Mouse (Mus musculus) granulocyte monocyte progenitor cell, adult 5-6 weeks (primary cell): ENCODE results near the gene Rpn1. TPM values are rescaled to one million over a fixed set of nuclear protein-coding genes. Genes with fewer than 3 reads are reported as not detected.
A peak's percentile ranks its signal among the peaks of the same experiment; 100 is the strongest.

Source experiments
- ATAC-seq: replicated peaks from 2 replicates; pipeline ENCODE4 v1.8.0; 2016; ENCODE audit warnings: mild to moderate bottlenecking, moderate TSS enrichment, inconsistent platforms; ENCODE audit not compliant: poor library complexity, severe bottlenecking
- total RNA-seq, 2 experiments: library from RNA; stranded (forward) in 1 of 2; stranded (reverse) in 1 of 2; fragments of 200-712, 200-1000 nt in 1 of 2; fragments of >200 nt in 1 of 2; fragmentation: Nextera tagmentation in 1 of 2; gene quantifications; 2 replicates each; pipeline ENCODE4 v1.2.3; 2014 to 2017

Rpn1 gene
- total RNA-seq (2014; fragmentation: Nextera tagmentation): 254 and 266 TPM in 2 replicates
- 386 and 482 TPM in 2 replicates for total RNA-seq (2017)

- peak; percentile 97 for ATAC-seq
Measured at GRCm38 (mm10) chr6:88084278-88085151, at the start of gene Rpn1. Gene Rpn1 (plus strand): TSS chr6:88084482.

- ATAC-seq: no peak
Measured at GRCm38 (mm10) chr6:88037471-88038045, 46.7 kb upstream of the Rpn1 start.

DNA sequence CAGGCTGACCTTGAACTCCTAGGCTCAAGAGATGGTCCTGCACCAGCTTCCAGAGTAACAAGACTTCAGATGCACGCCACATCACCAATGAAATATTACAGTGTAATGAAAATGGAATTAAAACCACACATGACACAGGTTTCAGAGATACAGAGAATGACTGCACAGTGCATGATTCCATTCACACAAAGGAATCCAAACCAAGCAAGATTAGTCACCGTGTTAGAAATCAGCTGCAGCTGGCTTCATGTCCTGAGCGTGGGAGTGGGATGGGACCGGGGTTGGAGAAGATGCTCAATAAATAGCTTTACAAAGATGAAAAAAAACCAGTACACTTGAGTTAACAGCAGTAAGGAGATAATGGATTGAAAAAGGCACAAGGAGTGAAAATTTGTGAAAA lies 44.9 kb upstream of the Rpn1 start:
- no peak for ATAC-seq

GRCm38 (mm10) chr6:88041221-88041620 lies 43.1 kb upstream of the Rpn1 start:
- ATAC-seq: no peak

GRCm38 (mm10) chr6:88042336-88042735 lies 41.9 kb upstream of the Rpn1 start:
- ATAC-seq: no peak

DNA sequence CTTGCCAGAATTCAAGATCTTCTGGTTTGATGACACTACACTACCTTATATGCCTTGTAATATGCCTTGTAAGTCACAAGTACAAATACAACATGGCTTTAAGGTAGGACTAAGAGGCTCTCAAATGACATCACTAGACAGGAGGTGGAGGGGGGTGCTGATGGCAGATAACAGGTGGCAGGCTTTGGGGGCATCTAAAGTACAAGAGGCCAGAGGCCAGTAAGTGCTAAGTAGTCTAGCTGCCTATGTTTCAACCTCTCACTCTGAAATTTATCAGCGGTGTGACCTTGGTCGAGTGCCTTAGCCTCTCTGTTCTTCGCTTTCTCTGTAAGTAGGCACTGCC lies 40.1 kb upstream of the Rpn1 start:
- ATAC-seq: no peak

DNA sequence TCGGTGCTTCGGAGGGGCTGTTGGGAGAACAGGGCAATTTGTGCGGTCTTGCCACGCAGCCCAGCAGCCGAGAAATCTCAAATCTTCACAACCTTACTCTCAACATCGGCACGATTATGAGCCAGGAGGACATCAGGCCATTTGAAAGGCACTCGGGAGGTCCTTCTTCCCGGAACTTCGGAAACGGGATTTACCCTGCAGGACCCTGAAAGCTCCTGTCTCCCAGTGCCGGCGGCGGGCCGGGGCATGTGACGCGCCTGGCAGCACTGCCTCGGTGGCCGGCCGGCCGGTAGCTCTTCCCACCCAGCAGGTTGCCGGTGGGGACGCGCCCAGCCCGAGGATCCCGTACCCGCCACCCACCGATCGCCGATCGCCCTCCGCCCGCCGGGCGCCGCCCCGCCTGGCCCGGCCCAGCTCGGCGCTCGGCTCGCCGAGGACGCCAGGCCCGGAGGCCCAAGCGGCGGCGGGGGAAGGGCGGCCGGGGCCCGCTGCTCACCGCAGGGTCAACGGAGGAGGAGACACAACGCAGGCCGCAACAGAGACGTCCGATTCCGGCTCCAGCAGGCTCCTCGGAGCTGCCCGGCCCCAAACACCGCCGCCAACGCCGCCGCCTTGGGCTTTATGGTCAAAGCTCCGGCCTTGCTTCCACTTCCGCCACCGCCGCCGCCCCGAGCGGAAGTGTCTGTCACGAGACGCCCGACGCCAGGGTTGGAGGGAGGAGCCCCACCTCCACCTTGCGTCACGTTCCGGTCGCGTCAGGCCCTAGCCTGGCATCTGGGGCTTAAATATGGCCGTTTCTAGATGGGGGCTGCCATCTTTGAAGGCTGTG lies 39.5 kb upstream of the Rpn1 start, which contains the start of gene Rab7:
TSS of gene Rab7 (minus strand) at position 694 of the 829 bp plus-strand sequence.
- peak; percentile 95 for ATAC-seq

DNA sequence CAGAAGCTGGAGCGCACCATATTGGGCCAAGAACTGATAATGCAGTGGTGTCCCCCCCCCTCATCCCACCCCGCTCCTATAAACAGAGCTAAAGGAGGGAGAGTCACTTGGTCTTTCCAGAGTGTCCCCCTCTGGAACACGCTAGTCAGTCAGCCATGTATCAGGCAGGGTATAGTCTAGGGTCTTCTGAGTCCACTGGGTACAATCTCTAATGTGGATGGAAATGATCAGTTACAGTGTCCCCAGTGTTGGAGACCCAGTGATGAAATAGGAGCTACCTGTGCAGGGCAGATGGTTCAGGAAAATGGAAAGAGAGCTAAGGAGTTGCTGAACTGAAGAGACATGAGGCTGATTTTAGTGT lies 38.9 kb upstream of the Rpn1 start:
- no peak for ATAC-seq

- peak; percentile 61 for ATAC-seq
Measured at GRCm38 (mm10) chr6:88047853-88048252, 36.4 kb upstream of the Rpn1 start.

DNA sequence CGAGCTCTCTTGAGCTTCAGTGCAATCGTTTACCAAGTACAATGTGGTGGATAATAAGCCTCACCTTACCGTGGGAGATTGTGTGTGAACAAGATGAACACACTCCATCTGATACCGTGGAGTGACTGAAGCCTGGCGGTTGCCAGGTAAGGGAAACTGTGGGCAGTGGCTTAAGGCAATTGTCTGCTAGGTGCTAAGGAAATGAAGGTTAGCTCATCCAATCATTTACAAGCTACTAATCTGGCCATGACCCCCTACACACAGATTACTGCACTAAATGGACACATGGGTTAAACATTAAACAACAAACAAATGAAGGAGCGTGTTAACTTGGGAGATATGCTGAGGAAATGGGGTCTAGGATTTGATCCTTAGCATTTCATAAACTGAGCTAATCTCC lies 35.3 kb upstream of the Rpn1 start:
- no peak for ATAC-seq

- no peak for ATAC-seq
Measured at GRCm38 (mm10) chr6:88051206-88051605, 33.1 kb upstream of the Rpn1 start.

- peak; percentile 95 for ATAC-seq
Measured at GRCm38 (mm10) chr6:88053228-88054080, 30.8 kb upstream of the Rpn1 start.

DNA sequence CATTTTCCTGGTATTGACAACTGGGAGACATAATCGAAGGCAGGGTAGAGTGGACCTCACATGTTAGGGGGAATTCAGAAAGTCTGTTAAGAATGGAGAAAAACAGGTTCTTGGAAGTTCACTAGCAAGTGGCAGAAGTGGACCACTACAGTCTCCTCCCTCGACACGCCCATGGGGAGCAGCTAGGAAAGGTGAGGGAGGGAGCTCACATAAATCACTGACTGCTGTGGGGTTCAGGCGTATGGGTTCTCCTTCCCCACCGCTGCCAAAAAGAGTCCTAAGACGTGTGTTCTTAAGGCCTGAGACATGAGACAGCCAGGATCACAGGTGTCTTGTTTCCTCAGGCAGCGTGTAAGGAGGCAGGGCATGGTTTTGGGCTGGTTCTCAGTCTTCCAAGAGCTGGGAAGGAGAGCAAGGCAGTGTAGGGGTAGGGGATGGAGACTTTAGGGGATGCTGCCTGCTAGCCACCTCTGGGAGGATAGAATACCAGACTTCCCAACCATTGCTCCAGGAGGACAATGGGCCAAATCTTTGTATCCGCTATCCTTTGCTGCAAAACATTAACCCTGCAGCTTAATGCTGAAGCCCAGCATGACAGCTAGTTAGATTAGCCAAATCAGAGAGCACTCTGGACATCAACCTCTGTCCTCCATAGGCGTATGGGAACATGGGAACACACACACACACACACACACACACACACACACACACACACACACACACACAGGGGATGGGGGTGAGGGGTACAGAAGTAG lies 30.0 kb upstream of the Rpn1 start:
- ATAC-seq: peak; percentile 10; the same call in 1 of the 2 replicates

- no peak for ATAC-seq
Measured at GRCm38 (mm10) chr6:88055663-88056062, 28.6 kb upstream of the Rpn1 start.

GRCm38 (mm10) chr6:88056866-88057265 lies 27.4 kb upstream of the Rpn1 start:
- no peak for ATAC-seq

- no peak for ATAC-seq
Measured at GRCm38 (mm10) chr6:88059903-88060302, 24.4 kb upstream of the Rpn1 start.

DNA sequence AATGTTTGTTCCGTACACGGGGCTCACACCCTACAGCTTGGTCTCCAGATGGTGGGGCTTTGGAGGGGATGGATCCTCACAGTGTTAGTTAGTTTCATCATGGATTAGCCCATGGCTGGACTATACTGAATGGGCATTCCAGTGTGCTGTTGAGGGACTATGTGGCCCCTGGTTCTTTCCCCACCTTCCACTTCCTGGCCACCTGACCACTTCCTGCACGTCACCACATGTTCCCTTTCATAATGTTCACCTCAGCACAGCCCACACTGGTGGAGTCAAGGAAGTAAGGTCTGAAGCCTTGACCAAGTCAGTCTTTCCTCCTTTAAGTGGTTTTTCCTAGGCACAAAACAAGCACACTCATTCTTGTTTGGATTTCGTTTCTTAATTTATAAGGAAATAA lies 23.7 kb upstream of the Rpn1 start:
- ATAC-seq: peak; percentile 93

DNA sequence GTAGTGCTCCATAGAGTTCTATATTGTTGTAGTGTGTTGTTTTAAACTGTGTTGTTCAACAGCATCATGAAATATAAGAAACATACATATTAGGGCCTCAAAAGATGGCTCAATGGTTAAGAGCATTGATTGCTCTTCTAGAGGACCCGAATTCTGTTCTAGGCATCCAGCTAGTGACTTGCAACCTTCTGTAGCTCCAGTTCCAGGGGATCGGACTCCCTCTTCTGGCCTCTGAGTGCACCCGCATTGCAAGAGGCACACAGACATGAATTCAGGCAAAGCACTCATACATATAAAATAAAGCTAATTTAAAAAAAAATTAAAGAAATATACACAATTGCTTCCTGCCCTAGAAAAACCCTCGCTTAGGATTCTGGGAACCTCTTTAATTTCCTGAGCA lies 22.9 kb upstream of the Rpn1 start:
- ATAC-seq: no peak

GRCm38 (mm10) chr6:88062398-88062797 lies 21.9 kb upstream of the Rpn1 start:
- no peak for ATAC-seq
